Mouse (Mus musculus): Measurements from ENCODE around the gene Tesc.

GRCm38 (mm10) chr5:118089102-118089501 is 61.6 kb downstream of the Tesc start:
- TF ChIP-seq CTCF (IDR thresholded peaks at IDR 0.05; ENCODE audit: low read depth, low read length) (no peak), POLR2A (IDR thresholded peaks at IDR 0.05; ENCODE audit: insufficient read depth, low read length) (no peak)

Measured in ES-Bruce4 (cell line).